In genomic region chr13:106715771-106716170, GRCm38 (mm10) we compare ENCODE assay signal across 9 mouse cellular contexts.
DNase-seq lines count a peak whose midpoint lies in the region; ATAC-seq and TF ChIP-seq lines count a peak whose summit lies in the region.
"Had no signal": no experiment of that assay in that cellular context is flagged by ENCODE, and none has a peak within 500 bp of the region (broad histone marks: within the 10 kb centered on the region; RNA-seq: fewer than 3 reads in every experiment).

No protein-coding gene starts in this region.

- DNase-seq in hindbrain, embryonic 11.5 days (ENCODE audit: low spot score): peak; percentile 44
- DNase-seq in 3T3-L1 (ENCODE audit: low read depth, low spot score): peak; percentile 41
- DNase-seq in embryonic facial prominence, embryonic 10.5 days (ENCODE audit: low spot score): peak; percentile 40
- peak; percentile 31 for DNase-seq in liver, postnatal 0 days
- no peak for DNase-seq in ovary, adult 18-20 months (ENCODE audit: low spot score)
- DNase-seq in right cerebral cortex, postnatal 10 days (ENCODE audit: low spot score in 2 of 2): no peak

- 56% methylated on average over 2 of the region's 2 CpGs for WGBS in hindbrain, embryonic 11.5 days
- 45% methylated on average over 2 of the region's 2 CpGs for WGBS in hindbrain, embryonic 12.5 days
- WGBS in embryonic facial prominence, embryonic 10.5 days: 62% methylated on average over 2 of the region's 2 CpGs
- 57% methylated on average over 2 of the region's 2 CpGs for WGBS in liver, postnatal 0 days (ENCODE audit: insufficient replicate concordance)

- no peak overlapping the region for H3K4me3 ChIP-seq in hindbrain, embryonic 11.5 days (ENCODE audit: low read depth, low read length)
- no peak overlapping the region for H3K4me3 ChIP-seq in hindbrain, embryonic 12.5 days
- no peak overlapping the region for H3K4me3 ChIP-seq in E14TG2a.4 (replicated peaks; ENCODE audit: low read length)
- H3K4me3 ChIP-seq in embryonic facial prominence, embryonic 10.5 days: no peak overlapping the region
- no peak overlapping the region for H3K4me3 ChIP-seq in liver, postnatal 0 days (ENCODE audit: low read depth, low read length)
- H3K4me3 ChIP-seq: embryonic facial prominence, embryonic 12.5 days had no signal

- TF ChIP-seq EP300 in liver, postnatal 0 days (IDR thresholded peaks at IDR 0.05; ENCODE audit: low read depth): no peak

- no peaks in the 10 kb centered on the region for H3K36me3 ChIP-seq in hindbrain, embryonic 11.5 days (ENCODE audit: control insufficient read depth, insufficient read depth, low read length)
- no peaks in the 10 kb centered on the region for H3K36me3 ChIP-seq in hindbrain, embryonic 12.5 days
- H3K36me3 ChIP-seq in E14TG2a.4 (ENCODE audit: insufficient read depth, low read length): no peaks in the 10 kb centered on the region
- no peaks in the 10 kb centered on the region for H3K36me3 ChIP-seq in embryonic facial prominence, embryonic 10.5 days (replicated peaks)
- H3K36me3 ChIP-seq in liver, postnatal 0 days (replicated peaks; ENCODE audit: insufficient read depth, low read length): no peaks in the 10 kb centered on the region
- H3K36me3 ChIP-seq: embryonic facial prominence, embryonic 12.5 days had no signal

- peak; percentile 48 for ATAC-seq in hindbrain, embryonic 11.5 days (ENCODE audit: low FRiP score)
- ATAC-seq in hindbrain, embryonic 12.5 days (ENCODE audit: low FRiP score): no peak
- ATAC-seq in liver, postnatal 0 days: no peak

- H3K4me1 ChIP-seq in hindbrain, embryonic 11.5 days (replicated peaks; ENCODE audit: control insufficient read depth, insufficient read depth, low read length): no peaks in the 10 kb centered on the region
- no peaks in the 10 kb centered on the region for H3K4me1 ChIP-seq in hindbrain, embryonic 12.5 days
- H3K4me1 ChIP-seq in E14TG2a.4 (replicated peaks; ENCODE audit: low read depth, low read length): no peaks in the 10 kb centered on the region
- no peaks in the 10 kb centered on the region for H3K4me1 ChIP-seq in embryonic facial prominence, embryonic 10.5 days
- H3K4me1 ChIP-seq in liver, postnatal 0 days (ENCODE audit: insufficient read depth): no peaks in the 10 kb centered on the region
- H3K4me1 ChIP-seq: embryonic facial prominence, embryonic 12.5 days had no signal

- no peaks in the 10 kb centered on the region for H3K27me3 ChIP-seq in hindbrain, embryonic 11.5 days (ENCODE audit: control insufficient read depth, insufficient read depth, low read length)
- H3K27me3 ChIP-seq in hindbrain, embryonic 12.5 days: no peaks in the 10 kb centered on the region
- no peaks in the 10 kb centered on the region for H3K27me3 ChIP-seq in E14TG2a.4 (ENCODE audit: insufficient read depth, low read length)
- H3K27me3 ChIP-seq in embryonic facial prominence, embryonic 10.5 days (replicated peaks; ENCODE audit: low read depth, poor library complexity, severe bottlenecking): no peaks in the 10 kb centered on the region
- H3K27me3 ChIP-seq in liver, postnatal 0 days (ENCODE audit: insufficient read depth, low read length): no peaks in the 10 kb centered on the region
- H3K27me3 ChIP-seq: embryonic facial prominence, embryonic 12.5 days had no signal

- no peak overlapping the region for H3K4me2 ChIP-seq in hindbrain, embryonic 11.5 days (replicated peaks; ENCODE audit: low read depth, low read length)
- H3K4me2 ChIP-seq in hindbrain, embryonic 12.5 days (replicated peaks): no peak overlapping the region
- H3K4me2 ChIP-seq in liver, postnatal 0 days (ENCODE audit: low read depth, low read length): no peak overlapping the region
- H3K4me2 ChIP-seq: embryonic facial prominence, embryonic 12.5 days had no signal

- no peaks in the 10 kb centered on the region for H3K9me3 ChIP-seq in hindbrain, embryonic 11.5 days (ENCODE audit: control insufficient read depth, low read length)
- H3K9me3 ChIP-seq in hindbrain, embryonic 12.5 days (replicated peaks): no peaks in the 10 kb centered on the region
- peaks cover 24% of the 10 kb centered on the region for H3K9me3 ChIP-seq in E14TG2a.4 (ENCODE audit: low read length)
- H3K9me3 ChIP-seq in embryonic facial prominence, embryonic 10.5 days: no peaks in the 10 kb centered on the region
- no peaks in the 10 kb centered on the region for H3K9me3 ChIP-seq in liver, postnatal 0 days (ENCODE audit: low read length)
- H3K9me3 ChIP-seq: embryonic facial prominence, embryonic 12.5 days had no signal

- no peak overlapping the region for H3K9ac ChIP-seq in hindbrain, embryonic 11.5 days (ENCODE audit: low read depth, low read length)
- H3K9ac ChIP-seq in hindbrain, embryonic 12.5 days: no peak overlapping the region
- no peak overlapping the region for H3K9ac ChIP-seq in liver, postnatal 0 days (replicated peaks)
- H3K9ac ChIP-seq: embryonic facial prominence, embryonic 12.5 days had no signal

- peak; percentile 61 for TF ChIP-seq CTCF in E14TG2a.4 (conservative IDR thresholded peaks at IDR 0.05; ENCODE audit: low read length)
- peak; percentile 76 for TF ChIP-seq CTCF in liver, postnatal 0 days (IDR thresholded peaks at IDR 0.05; ENCODE audit: low read depth)

- no peak overlapping the region for H3K27ac ChIP-seq in hindbrain, embryonic 11.5 days (ENCODE audit: low read depth, low read length)
- H3K27ac ChIP-seq in hindbrain, embryonic 12.5 days: no peak overlapping the region
- no peak overlapping the region for H3K27ac ChIP-seq in embryonic facial prominence, embryonic 10.5 days (replicated peaks)
- no peak overlapping the region for H3K27ac ChIP-seq in liver, postnatal 0 days (ENCODE audit: low read depth)
- H3K27ac ChIP-seq: embryonic facial prominence, embryonic 12.5 days had no signal

Comparison
In these comparisons a context has a peak if more than half of its experiments do, and no peak if none do; other contexts are left out.
1. DNase-seq: peak in hindbrain, embryonic 11.5 days (single experiment), 3T3-L1 (single experiment), embryonic facial prominence, embryonic 10.5 days (single experiment) and liver, postnatal 0 days (single experiment); none in ovary, adult 18-20 months (single experiment) and right cerebral cortex, postnatal 10 days (0 of 2).